Mouse (Mus musculus) hindbrain, embryonic 16.5 days (tissue): ENCODE data around the gene Olfr1364. TPM values are rescaled to one million over a fixed set of nuclear protein-coding genes. Genes with fewer than 3 reads are reported as not detected.

Source experiments
- ATAC-seq: fragments of 200-750 bp; cut with Nextera tagmentation; 2 replicates; pipeline ENCODE4 v1.8.0; 2017; ENCODE audit warnings: moderate TSS enrichment, moderate library complexity
- H3K27ac ChIP-seq: fragments of 300-500 bp; sonication (generic); 2 replicates; pipeline ENCODE4 v1.5.1; 2014; ENCODE audit warnings: low read depth, mild to moderate bottlenecking, control low read depth, low read length, moderate library complexity
- H3K27me3 ChIP-seq: fragments of 300-500 bp; sonication (generic); replicated peaks from 2 replicates; pipeline ENCODE4 v1.6.1; 2014; ENCODE audit warnings: low read length; ENCODE audit not compliant: control insufficient read depth, insufficient read depth
- H3K36me3 ChIP-seq: fragments of 300-500 bp; sonication (generic); 2 replicates; pipeline ENCODE4 v1.6.1; 2014; ENCODE audit warnings: mild to moderate bottlenecking, low read length, moderate library complexity, mixed read lengths; ENCODE audit not compliant: control insufficient read depth, insufficient read depth
- H3K4me1 ChIP-seq: fragments of 300-500 bp; sonication (generic); 2 replicates; pipeline ENCODE4 v1.6.1; 2014; ENCODE audit warnings: low read depth, low read length; ENCODE audit not compliant: control insufficient read depth, insufficient read depth
- H3K4me2 ChIP-seq: fragments of 300-500 bp; sonication (generic); 2 replicates; pipeline ENCODE4 v1.6.1; 2014; ENCODE audit warnings: mild to moderate bottlenecking, low read length, control low read depth, moderate library complexity
- H3K4me3 ChIP-seq: fragments of 300-500 bp; sonication (generic); 2 replicates; pipeline ENCODE4 v1.5.1; 2014; ENCODE audit warnings: mild to moderate bottlenecking, low read length, control low read depth, moderate library complexity
- H3K9ac ChIP-seq: fragments of 300-500 bp; sonication (generic); 2 replicates; pipeline ENCODE4 v1.6.1; 2014; ENCODE audit warnings: low read depth, mild to moderate bottlenecking, control low read depth, low read length, moderate library complexity
- H3K9me3 ChIP-seq: fragments of 300-500 bp; sonication (generic); 2 replicates; pipeline ENCODE4 v1.6.1; 2014; ENCODE audit warnings: mild to moderate bottlenecking, low read length, moderate library complexity; ENCODE audit not compliant: control insufficient read depth
- WGBS: fragments of 180-500 bp; shearing (Covaris S2); extraction: QIAGEN DNeasy Blood & Tissue Kit; methylation state at CpG from one replicate; pipeline ENCODE4 v1.1.7; 2014; 5-methylcytosine and 5-hydroxymethylcytosine counted together
- polyA plus RNA-seq: library from polyadenylated mRNA; unstranded; fragments of >200 nt; fragmentation: Nextera tagmentation; extraction: Ambion mirVana; gene quantifications from 2 replicates; pipeline ENCODE4 v1.2.1, GENCODE M21; 2015

Gene Olfr1364
- polyA plus RNA-seq = not detected in 2 replicates

GRCm38 (mm10) chr13:21581659-21582058 is at the start of gene Olfr1364:
TSS of gene Olfr1364 (minus strand) at chr13:21581759.
- Histone ChIP-seq H3K9me3 (no peaks in the 10 kb centered on the region), H3K27ac (no peak within 1 kb of the TSS), H3K36me3 (no peaks in the 10 kb centered on the region), H3K9ac (no peak within 1 kb of the TSS), H3K4me3 (no peak within 1 kb of the TSS), H3K27me3 (no peaks in the 10 kb centered on the region), H3K4me2 (no peak within 1 kb of the TSS), H3K4me1 (no peaks in the 10 kb centered on the region)
- no peak for ATAC-seq
- WGBS = 91% methylated on average over 2 of the region's 2 CpGs

- Histone ChIP-seq H3K9me3 (no peaks in the 10 kb centered on the region), H3K4me2 (no peak within 1 kb of the TSS), H3K4me3 (no peak within 1 kb of the TSS), H3K36me3 (no peaks in the 10 kb centered on the region), H3K27ac (no peak within 1 kb of the TSS), H3K9ac (no peak within 1 kb of the TSS), H3K4me1 (no peaks in the 10 kb centered on the region), H3K27me3 (no peaks in the 10 kb centered on the region)
- no peak for ATAC-seq
Observed at GRCm38 (mm10) chr13:21613922-21614321, 32.4 kb upstream of the Olfr1364 start, which contains the start of gene Olfr1362. TSS of gene Olfr1362 (minus strand) at chr13:21614022.

- H3K4me3 ChIP-seq = no peak overlapping the region
- H3K4me1 ChIP-seq = no peaks in the 10 kb centered on the region
- H3K9ac ChIP-seq = no peak overlapping the region
- H3K4me2 ChIP-seq = no peak overlapping the region
- no peak for ATAC-seq
- no peaks in the 10 kb centered on the region for H3K27me3 ChIP-seq
- WGBS = 69% methylated on average over 2 of the region's 2 CpGs
- H3K36me3 ChIP-seq = no peaks in the 10 kb centered on the region
- H3K27ac ChIP-seq = no peak overlapping the region
- H3K9me3 ChIP-seq = no peaks in the 10 kb centered on the region
Observed at GRCm38 (mm10) chr13:21591618-21592017, 10.1 kb upstream of the Olfr1364 start.

DNA sequence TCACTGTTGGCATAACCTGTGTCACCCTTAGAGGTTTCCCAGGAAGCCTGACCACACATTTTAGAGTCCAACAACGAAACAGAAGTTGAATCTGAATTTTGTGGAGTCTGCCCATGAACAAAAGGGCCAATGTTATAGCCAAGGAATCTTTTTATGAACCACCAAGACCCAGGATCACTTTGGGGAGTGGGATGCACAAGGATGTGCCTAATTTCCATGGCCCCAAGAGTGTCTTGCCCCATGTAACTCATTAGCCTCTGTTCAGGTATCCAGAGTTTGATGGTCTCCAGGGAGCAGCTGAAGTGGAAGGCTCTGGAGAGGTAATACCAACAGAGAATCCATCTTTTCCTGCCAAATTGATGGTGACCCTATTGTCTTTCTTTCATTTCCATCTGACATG is 21.8 kb downstream of the Olfr1364 start, which contains the start of gene Olfr1535:
Gene Olfr1535 (minus strand): TSS at position 101 of the 400 bp plus-strand sequence.
- no peak for ATAC-seq
- H3K9ac ChIP-seq = no peak within 1 kb of the TSS
- no peaks in the 10 kb centered on the region for H3K36me3 ChIP-seq
- no peaks in the 10 kb centered on the region for H3K9me3 ChIP-seq
- 59% methylated on average over 1 of the region's 1 CpGs for WGBS
- H3K27me3 ChIP-seq = no peaks in the 10 kb centered on the region
- H3K4me1 ChIP-seq = no peaks in the 10 kb centered on the region
- no peak within 1 kb of the TSS for H3K4me3 ChIP-seq
- H3K4me2 ChIP-seq = no peak within 1 kb of the TSS
- H3K27ac ChIP-seq = no peak within 1 kb of the TSS

GRCm38 (mm10) chr13:21550416-21551110 is 31.0 kb downstream of the Olfr1364 start:
- H3K27ac ChIP-seq = no peak overlapping the region
- H3K9me3 ChIP-seq = no peaks in the 10 kb centered on the region
- no peaks in the 10 kb centered on the region for H3K4me1 ChIP-seq
- H3K36me3 ChIP-seq = no peaks in the 10 kb centered on the region
- ATAC-seq = no peak
- WGBS = 49% methylated on average over 3 of the region's 3 CpGs
- no peak overlapping the region for H3K9ac ChIP-seq
- no peak overlapping the region for H3K4me3 ChIP-seq
- H3K4me2 ChIP-seq = no peak overlapping the region
- H3K27me3 ChIP-seq = no peaks in the 10 kb centered on the region

- Histone ChIP-seq H3K9ac (no peak overlapping the region), H3K4me2 (no peak overlapping the region), H3K4me3 (no peak overlapping the region), H3K27ac (no peak overlapping the region), H3K27me3 (no peaks in the 10 kb centered on the region), H3K36me3 (no peaks in the 10 kb centered on the region), H3K9me3 (no peaks in the 10 kb centered on the region), H3K4me1 (no peaks in the 10 kb centered on the region)
- 92% methylated on average over 3 of the region's 3 CpGs for WGBS
- no peak for ATAC-seq
Observed at GRCm38 (mm10) chr13:21549487-21549886, 32.1 kb downstream of the Olfr1364 start.

DNA sequence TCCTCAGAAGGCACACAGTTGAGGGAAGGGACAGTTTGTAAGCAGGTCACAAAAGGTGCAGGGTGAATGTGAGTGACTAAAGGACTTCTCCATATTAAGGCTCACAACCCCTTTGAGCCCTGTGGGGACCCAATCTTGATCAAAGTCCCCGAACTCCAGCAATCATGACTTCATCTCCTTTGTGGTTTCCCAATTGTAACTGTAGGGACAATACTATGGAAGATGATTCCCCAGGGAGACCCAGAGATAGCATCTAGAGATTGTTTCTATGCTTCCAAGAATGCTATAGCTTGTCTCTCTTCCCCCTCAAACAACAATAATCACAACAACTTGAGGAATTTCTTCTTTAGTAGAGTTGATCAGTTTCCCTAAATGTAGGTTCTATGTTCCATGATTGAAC is 38.9 kb downstream of the Olfr1364 start, which contains the start of gene Olfr1366:
Gene Olfr1366 (minus strand): TSS at position 101 of the 400 bp plus-strand sequence.
- Histone ChIP-seq H3K4me2 (no peak within 1 kb of the TSS), H3K4me1 (no peaks in the 10 kb centered on the region), H3K4me3 (no peak within 1 kb of the TSS), H3K9ac (no peak within 1 kb of the TSS), H3K27me3 (no peaks in the 10 kb centered on the region), H3K9me3 (no peaks in the 10 kb centered on the region), H3K27ac (no peak within 1 kb of the TSS), H3K36me3 (no peaks in the 10 kb centered on the region)
- ATAC-seq = no peak
- 84% methylated on average over 1 of the region's 1 CpGs for WGBS

DNA sequence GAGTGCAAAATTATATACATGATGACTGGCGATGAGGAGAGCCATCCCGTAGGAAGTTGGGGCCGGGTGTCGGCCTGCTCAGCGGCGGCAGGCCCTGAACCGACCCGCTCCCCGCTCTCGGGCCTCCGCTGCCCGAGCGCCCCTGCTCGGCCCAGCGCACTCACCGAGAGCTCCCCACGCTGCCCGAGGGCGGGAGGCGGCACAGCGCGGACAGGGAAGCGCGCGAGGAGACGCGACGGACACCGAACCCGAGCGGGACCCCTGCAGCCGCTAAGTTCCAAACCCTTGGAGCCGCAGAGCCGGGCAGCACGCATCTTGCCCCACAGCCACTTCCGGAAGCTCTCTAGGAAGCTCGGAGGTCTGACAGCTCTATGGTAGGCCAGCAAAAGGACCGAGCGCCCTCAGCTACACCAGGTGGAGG is 50.8 kb downstream of the Olfr1364 start, which contains the start of gene Zkscan8:
Gene Zkscan8 (minus strand): TSS at position 340 of the 421 bp plus-strand sequence.
- peak; percentile 100 for ATAC-seq
- under 1% methylated on average over 39 of the region's 39 CpGs for WGBS

DNA sequence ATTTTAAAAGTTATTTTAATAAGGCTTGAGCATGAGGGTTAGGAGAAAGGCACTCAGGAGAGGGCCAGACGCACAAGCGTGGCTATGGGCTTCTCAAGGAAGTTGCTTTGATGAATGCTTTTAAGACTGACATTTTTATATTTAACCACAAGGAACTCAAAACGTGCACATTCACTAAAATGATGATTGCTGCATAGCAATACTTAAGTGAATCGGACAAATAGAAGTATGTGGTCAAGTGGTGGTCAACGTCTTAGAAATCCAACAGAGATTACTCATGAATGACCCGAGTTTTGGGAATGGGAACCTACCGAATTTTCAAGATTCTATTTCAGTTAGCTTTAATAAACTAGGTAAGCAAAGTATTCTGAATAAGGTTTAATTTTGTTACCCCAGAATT is 51.4 kb downstream of the Olfr1364 start:
- Histone ChIP-seq H3K36me3 (peaks cover 8% of the 10 kb centered on the region), H3K9ac (no peak overlapping the region), H3K27ac (no peak overlapping the region), H3K4me1 (peaks cover 3% of the 10 kb centered on the region), H3K4me2 (peak overlapping the region; percentile 62), H3K4me3 (peak overlapping the region; percentile 95), H3K9me3 (no peaks in the 10 kb centered on the region), H3K27me3 (no peaks in the 10 kb centered on the region)
- no peak for ATAC-seq
- 54% methylated on average over 7 of the region's 7 CpGs for WGBS

More for the DNA sequence above, 50.8 kb downstream of the Olfr1364 start, which contains the start of gene Zkscan8:
- H3K4me3 ChIP-seq = peak within 1 kb of the TSS; percentile 95
- H3K36me3 ChIP-seq = peaks cover 5% of the 10 kb centered on the region
- H3K4me2 ChIP-seq = peak within 1 kb of the TSS; percentile 74
- no peaks in the 10 kb centered on the region for H3K9me3 ChIP-seq
- H3K9ac ChIP-seq = peak within 1 kb of the TSS; percentile 99
- H3K4me1 ChIP-seq = peaks cover 3% of the 10 kb centered on the region
- no peaks in the 10 kb centered on the region for H3K27me3 ChIP-seq
- H3K27ac ChIP-seq = peak within 1 kb of the TSS; percentile 91
